Mouse (Mus musculus): ENCODE data around the gene Gcnt3. TPM values are rescaled to one million over a fixed set of nuclear protein-coding genes. Genes with fewer than 3 reads are reported as not detected.
A peak's percentile ranks its signal among the peaks of the same experiment; 100 is the strongest.

Gene Gcnt3
- polyA plus RNA-seq, 1 experiment from 2014 or later = 1.3 TPM

- no peak for ATAC-seq (ENCODE audit: low FRiP score, low TSS enrichment)
- Histone ChIP-seq H3K36me3 (ENCODE audit: control insufficient read depth, insufficient read depth, low read length) (peaks cover 30% of the 10 kb centered on the region), H3K4me1 (ENCODE audit: control insufficient read depth, insufficient read depth, low read length) (peaks cover under 1% of the 10 kb centered on the region)
Measured at GRCm38 (mm10) chr9:70018879-70019278, 19.0 kb downstream of the Gcnt3 start.

GRCm38 (mm10) chr9:70015632-70016031, 22.3 kb downstream of the Gcnt3 start:
- Histone ChIP-seq H3K4me3 (ENCODE audit: low read length) (no peak overlapping the region), H3K4me2 (replicated peaks; ENCODE audit: low read depth, low read length) (no peak overlapping the region), H3K36me3 (ENCODE audit: control insufficient read depth, insufficient read depth, low read length) (peaks cover 28% of the 10 kb centered on the region), H3K27ac (ENCODE audit: low read depth, low read length) (no peak overlapping the region), H3K9ac (ENCODE audit: low read depth, low read length) (no peak overlapping the region), H3K4me1 (ENCODE audit: control insufficient read depth, insufficient read depth, low read length) (peaks cover 13% of the 10 kb centered on the region), H3K9me3 (ENCODE audit: control insufficient read depth, low read length) (no peaks in the 10 kb centered on the region), H3K27me3 (ENCODE audit: control insufficient read depth, insufficient read depth, low read length) (no peaks in the 10 kb centered on the region)
- ATAC-seq (ENCODE audit: low FRiP score, low TSS enrichment) = no peak
- WGBS = 83% methylated on average over 2 of the region's 2 CpGs

More at GRCm38 (mm10) chr9:70018879-70019278, 19.0 kb downstream of the Gcnt3 start:
- Histone ChIP-seq H3K27ac (ENCODE audit: low read depth, low read length) (no peak overlapping the region), H3K27me3 (ENCODE audit: control insufficient read depth, insufficient read depth, low read length) (no peaks in the 10 kb centered on the region), H3K4me3 (ENCODE audit: low read length) (no peak overlapping the region), H3K9ac (ENCODE audit: low read depth, low read length) (no peak overlapping the region), H3K9me3 (ENCODE audit: control insufficient read depth, low read length) (no peaks in the 10 kb centered on the region), H3K4me2 (replicated peaks; ENCODE audit: low read depth, low read length) (no peak overlapping the region)

- Histone ChIP-seq H3K9me3 (ENCODE audit: control insufficient read depth, low read length) (no peaks in the 10 kb centered on the region), H3K4me2 (replicated peaks; ENCODE audit: low read depth, low read length) (peak within 1 kb of the TSS; percentile 84), H3K9ac (ENCODE audit: low read depth, low read length) (peak within 1 kb of the TSS; percentile 96), H3K27ac (ENCODE audit: low read depth, low read length) (peak within 1 kb of the TSS; percentile 94), H3K4me1 (ENCODE audit: control insufficient read depth, insufficient read depth, low read length) (peaks cover 13% of the 10 kb centered on the region), H3K36me3 (ENCODE audit: control insufficient read depth, insufficient read depth, low read length) (peaks cover 42% of the 10 kb centered on the region), H3K4me3 (ENCODE audit: low read length) (peak within 1 kb of the TSS; percentile 93), H3K27me3 (ENCODE audit: control insufficient read depth, insufficient read depth, low read length) (no peaks in the 10 kb centered on the region)
- under 1% methylated on average over 51 of the region's 57 CpGs for WGBS
- peak; percentile 98 for ATAC-seq (ENCODE audit: low FRiP score, low TSS enrichment)
Measured at GRCm38 (mm10) chr9:70012408-70012901, 25.4 kb downstream of the Gcnt3 start, which contains the start of gene Gtf2a2. Gene Gtf2a2 (plus strand): TSS chr9:70012550.

- Histone ChIP-seq H3K36me3 (ENCODE audit: control insufficient read depth, insufficient read depth, low read length) (peaks cover 43% of the 10 kb centered on the region), H3K9ac (ENCODE audit: low read depth, low read length) (peak overlapping the region; percentile 96; the same call in 1 of the 2 replicates), H3K4me3 (ENCODE audit: low read length) (peak overlapping the region; percentile 93), H3K27me3 (ENCODE audit: control insufficient read depth, insufficient read depth, low read length) (no peaks in the 10 kb centered on the region), H3K9me3 (ENCODE audit: control insufficient read depth, low read length) (no peaks in the 10 kb centered on the region), H3K4me2 (replicated peaks; ENCODE audit: low read depth, low read length) (peak overlapping the region; percentile 84), H3K27ac (ENCODE audit: low read depth, low read length) (peak overlapping the region; percentile 94; the same call in 1 of the 2 replicates), H3K4me1 (ENCODE audit: control insufficient read depth, insufficient read depth, low read length) (peaks cover 13% of the 10 kb centered on the region)
- WGBS = 63% methylated on average over 14 of the region's 14 CpGs
- peak; percentile 32 for ATAC-seq (ENCODE audit: low FRiP score, low TSS enrichment)
Measured at GRCm38 (mm10) chr9:70011537-70012407, 26.1 kb downstream of the Gcnt3 start.

- Histone ChIP-seq H3K4me3 (ENCODE audit: low read length) (no peak overlapping the region), H3K36me3 (ENCODE audit: control insufficient read depth, insufficient read depth, low read length) (peaks cover 40% of the 10 kb centered on the region), H3K9ac (ENCODE audit: low read depth, low read length) (no peak overlapping the region), H3K27ac (ENCODE audit: low read depth, low read length) (no peak overlapping the region), H3K4me2 (replicated peaks; ENCODE audit: low read depth, low read length) (no peak overlapping the region), H3K27me3 (ENCODE audit: control insufficient read depth, insufficient read depth, low read length) (no peaks in the 10 kb centered on the region), H3K4me1 (ENCODE audit: control insufficient read depth, insufficient read depth, low read length) (peaks cover 13% of the 10 kb centered on the region), H3K9me3 (ENCODE audit: control insufficient read depth, low read length) (no peaks in the 10 kb centered on the region)
- no peak for ATAC-seq (ENCODE audit: low FRiP score, low TSS enrichment)
- WGBS = 94% methylated on average over 5 of the region's 5 CpGs
Measured at GRCm38 (mm10) chr9:70010781-70011473, 27.0 kb downstream of the Gcnt3 start.

- H3K27me3 ChIP-seq (ENCODE audit: control insufficient read depth, insufficient read depth, low read length) = no peaks in the 10 kb centered on the region
- no peak overlapping the region for H3K9ac ChIP-seq (ENCODE audit: low read depth, low read length)
- ATAC-seq (ENCODE audit: low FRiP score, low TSS enrichment) = no peak
- H3K9me3 ChIP-seq (ENCODE audit: control insufficient read depth, low read length) = no peaks in the 10 kb centered on the region
- H3K27ac ChIP-seq (ENCODE audit: low read depth, low read length) = no peak overlapping the region
- H3K4me3 ChIP-seq (ENCODE audit: low read length) = no peak overlapping the region
- no peak overlapping the region for H3K4me2 ChIP-seq (replicated peaks; ENCODE audit: low read depth, low read length)
- peaks cover 46% of the 10 kb centered on the region for H3K36me3 ChIP-seq (ENCODE audit: control insufficient read depth, insufficient read depth, low read length)
- WGBS = 85% methylated on average over 8 of the region's 8 CpGs
- H3K4me1 ChIP-seq (ENCODE audit: control insufficient read depth, insufficient read depth, low read length) = peaks cover 13% of the 10 kb centered on the region
Measured at GRCm38 (mm10) chr9:70009754-70010304, 28.1 kb downstream of the Gcnt3 start.

- Histone ChIP-seq H3K36me3 (ENCODE audit: control insufficient read depth, insufficient read depth, low read length) (peaks cover 67% of the 10 kb centered on the region), H3K27me3 (ENCODE audit: control insufficient read depth, insufficient read depth, low read length) (no peaks in the 10 kb centered on the region), H3K9ac (ENCODE audit: low read depth, low read length) (no peak overlapping the region), H3K9me3 (ENCODE audit: control insufficient read depth, low read length) (no peaks in the 10 kb centered on the region), H3K4me1 (ENCODE audit: control insufficient read depth, insufficient read depth, low read length) (peaks cover 4% of the 10 kb centered on the region; the same call in 1 of the 2 replicates), H3K4me2 (replicated peaks; ENCODE audit: low read depth, low read length) (no peak overlapping the region), H3K4me3 (ENCODE audit: low read length) (no peak overlapping the region), H3K27ac (ENCODE audit: low read depth, low read length) (no peak overlapping the region)
- ATAC-seq (ENCODE audit: low FRiP score, low TSS enrichment) = no peak
- 89% methylated on average over 14 of the region's 14 CpGs for WGBS
Measured at GRCm38 (mm10) chr9:70007506-70008248, 30.2 kb downstream of the Gcnt3 start.

- no peak for ATAC-seq (ENCODE audit: low FRiP score, low TSS enrichment)
- peaks cover 3% of the 10 kb centered on the region; the same call in 1 of the 2 replicates for H3K4me1 ChIP-seq (ENCODE audit: control insufficient read depth, insufficient read depth, low read length)
- no peaks in the 10 kb centered on the region for H3K9me3 ChIP-seq (ENCODE audit: control insufficient read depth, low read length)
- no peak overlapping the region for H3K4me3 ChIP-seq (ENCODE audit: low read length)
- 92% methylated on average over 5 of the region's 5 CpGs for WGBS
- no peak overlapping the region for H3K9ac ChIP-seq (ENCODE audit: low read depth, low read length)
- no peak overlapping the region for H3K27ac ChIP-seq (ENCODE audit: low read depth, low read length)
- H3K36me3 ChIP-seq (ENCODE audit: control insufficient read depth, insufficient read depth, low read length) = peaks cover 74% of the 10 kb centered on the region
- no peaks in the 10 kb centered on the region for H3K27me3 ChIP-seq (ENCODE audit: control insufficient read depth, insufficient read depth, low read length)
- no peak overlapping the region for H3K4me2 ChIP-seq (replicated peaks; ENCODE audit: low read depth, low read length)
Measured at GRCm38 (mm10) chr9:70006984-70007383, 30.9 kb downstream of the Gcnt3 start.

All from kidney, embryonic 14.5 days (tissue).